Mouse (Mus musculus) midbrain, embryonic 14.5 days (tissue): ENCODE results near the gene Chrnd. TPM values are rescaled to one million over a fixed set of nuclear protein-coding genes. Genes with fewer than 3 reads are reported as not detected.
A peak's percentile ranks its signal among the peaks of the same experiment; 100 is the strongest.

Experiments
- ATAC-seq: fragments of 200-750 bp; cut with Nextera tagmentation; 2 replicates; pipeline ENCODE4 v1.8.0; 2017; ENCODE audit warnings: moderate number of reproducible peaks, moderate library complexity; ENCODE audit not compliant: low FRiP score, low TSS enrichment
- DNase-seq: peaks from one replicate; pipeline ENCODE4 v3.0.0-alpha.2; 2015
- H3K27ac ChIP-seq: fragments of 300-500 bp; sonication (generic); replicated peaks from 2 replicates; pipeline ENCODE4 v1.5.1; 2014; ENCODE audit warnings: mild to moderate bottlenecking, low read depth, low read length, moderate library complexity
- H3K27me3 ChIP-seq: fragments of 300-500 bp; sonication (generic); 2 replicates; pipeline ENCODE4 v1.6.1; 2014; ENCODE audit warnings: low read length, control low read depth, mixed read lengths; ENCODE audit not compliant: control insufficient read depth, insufficient read depth
- H3K36me3 ChIP-seq: fragments of 300-500 bp; sonication (generic); 2 replicates; pipeline ENCODE4 v1.6.1; 2014; ENCODE audit warnings: low read length, control low read depth; ENCODE audit not compliant: control insufficient read depth, insufficient read depth
- H3K4me1 ChIP-seq: fragments of 300-500 bp; sonication (generic); 2 replicates; pipeline ENCODE4 v1.6.1; 2014; ENCODE audit warnings: mild to moderate bottlenecking, antibody characterized with exemption, low read length, control low read depth; ENCODE audit not compliant: control insufficient read depth, insufficient read depth
- H3K4me2 ChIP-seq: fragments of 300-500 bp; sonication (generic); 2 replicates; pipeline ENCODE4 v1.6.1; 2014; ENCODE audit warnings: mild to moderate bottlenecking, low read length, moderate library complexity
- H3K4me3 ChIP-seq: fragments of 300-500 bp; sonication (generic); replicated peaks from 2 replicates; pipeline ENCODE4 v1.5.1; 2014; ENCODE audit warnings: low read depth, low read length
- H3K9ac ChIP-seq: fragments of 300-500 bp; sonication (generic); replicated peaks from 2 replicates; pipeline ENCODE4 v1.6.1; 2014; ENCODE audit warnings: mild to moderate bottlenecking, low read length, moderate library complexity
- H3K9me3 ChIP-seq: fragments of 300-500 bp; sonication (generic); 2 replicates; pipeline ENCODE4 v1.6.1; 2016; ENCODE audit warnings: low read length, control low read depth, mixed read lengths; ENCODE audit not compliant: control insufficient read depth
- WGBS: fragments of 180-500 bp; shearing (Covaris S2); extraction: QIAGEN DNeasy Blood & Tissue Kit; methylation state at CpG from one replicate; pipeline ENCODE4 v1.1.7; 2014; 5-methylcytosine and 5-hydroxymethylcytosine counted together
- polyA plus RNA-seq: library from polyadenylated mRNA; unstranded; fragments of >200 nt; fragmentation: Nextera tagmentation; extraction: Ambion mirVana; gene quantifications from 2 replicates; pipeline ENCODE4 v1.2.1, GENCODE M21; 2014

Gene Chrnd
- polyA plus RNA-seq, 1 experiment from 2014 or later, result not detected

- 0 out of 2 replicates have a peak overlapping the region, but pooled peaks have one; percentile 13 for H3K27ac ChIP-seq
- H3K27me3 ChIP-seq, result peaks cover 72% of the 10 kb centered on the region
- no peaks in the 10 kb centered on the region for H3K36me3 ChIP-seq
- 0 out of 2 replicates have a peak, but pooled peaks have one; percentile 9 for ATAC-seq
- H3K4me3 ChIP-seq, result peak overlapping the region; percentile 47
- no peaks in the 10 kb centered on the region for H3K9me3 ChIP-seq
- peak; percentile 79 for DNase-seq
- peak overlapping the region; percentile 71 for H3K4me2 ChIP-seq
- 0 out of 2 replicates have a peak, but pooled peaks cover 4% of the 10 kb centered on the region for H3K4me1 ChIP-seq
- H3K9ac ChIP-seq, result peak overlapping the region; percentile 65
- WGBS, result under 1% methylated on average over 49 of the region's 56 CpGs
Observed at GRCm38 (mm10) chr1:87155531-87156198, 34.7 kb upstream of the Chrnd start.

- ATAC-seq, result peak; percentile 24; the same call in 1 of the 2 replicates
- WGBS, result under 1% methylated on average over 12 of the region's 12 CpGs
Observed at GRCm38 (mm10) chr1:87156199-87156587, 34.2 kb upstream of the Chrnd start, which contains the start of gene Ecel1. TSS of gene Ecel1 (minus strand) at chr1:87156521.

DNA sequence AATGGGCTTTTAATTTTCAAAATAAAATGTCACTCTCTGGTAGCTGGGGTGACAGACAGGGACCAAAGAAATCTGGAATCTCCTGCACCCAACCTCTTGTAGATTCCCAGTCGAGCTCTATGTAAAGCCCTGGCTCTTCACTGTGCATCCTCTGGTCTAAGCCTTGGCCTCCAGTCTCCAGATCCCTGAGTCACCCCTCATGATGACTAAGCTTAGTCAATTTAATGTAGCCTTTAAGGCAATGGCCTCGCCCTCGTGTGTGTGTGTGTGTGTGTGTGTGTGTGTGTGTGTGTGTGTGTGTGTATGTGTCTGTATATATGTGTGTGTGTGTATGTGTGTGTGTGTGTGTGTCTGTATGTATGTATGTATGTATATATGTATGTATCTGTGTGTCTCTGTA lies 31.0 kb upstream of the Chrnd start:
- peaks cover 7% of the 10 kb centered on the region; the same call in 1 of the 2 replicates for H3K4me1 ChIP-seq
- WGBS, result 73% methylated on average over 3 of the region's 3 CpGs
- H3K27ac ChIP-seq, result no peak overlapping the region
- H3K4me3 ChIP-seq, result no peak overlapping the region
- ATAC-seq, result no peak
- H3K9me3 ChIP-seq, result no peaks in the 10 kb centered on the region
- H3K9ac ChIP-seq, result no peak overlapping the region
- no peak for DNase-seq
- no peak overlapping the region for H3K4me2 ChIP-seq
- H3K36me3 ChIP-seq, result no peaks in the 10 kb centered on the region
- peaks cover 37% of the 10 kb centered on the region for H3K27me3 ChIP-seq

More at GRCm38 (mm10) chr1:87156199-87156587, 34.2 kb upstream of the Chrnd start, which contains the start of gene Ecel1:
- Histone ChIP-seq H3K27ac (0 out of 2 replicates have a peak within 1 kb of the TSS, but pooled peaks have one; percentile 13), H3K4me2 (peak within 1 kb of the TSS; percentile 71), H3K36me3 (no peaks in the 10 kb centered on the region), H3K9me3 (no peaks in the 10 kb centered on the region), H3K27me3 (peaks cover 69% of the 10 kb centered on the region), H3K9ac (peak within 1 kb of the TSS; percentile 65), H3K4me1 (0 out of 2 replicates have a peak, but pooled peaks cover 4% of the 10 kb centered on the region), H3K4me3 (peak within 1 kb of the TSS; percentile 47)
- DNase-seq, result no peak

GRCm38 (mm10) chr1:87164164-87164795 lies 26.1 kb upstream of the Chrnd start:
- H3K4me1 ChIP-seq, result peaks cover 10% of the 10 kb centered on the region; the same call in 1 of the 2 replicates
- H3K9me3 ChIP-seq, result no peaks in the 10 kb centered on the region
- ATAC-seq (no peak), DNase-seq (no peak)
- 0 out of 2 replicates have a peak overlapping the region, but pooled peaks have one; percentile 6 for H3K27ac ChIP-seq
- no peaks in the 10 kb centered on the region for H3K36me3 ChIP-seq
- no peak overlapping the region for H3K4me2 ChIP-seq
- 43% methylated on average over 11 of the region's 11 CpGs for WGBS
- H3K4me3 ChIP-seq, result no peak overlapping the region
- no peak overlapping the region for H3K9ac ChIP-seq
- H3K27me3 ChIP-seq, result no peaks in the 10 kb centered on the region

GRCm38 (mm10) chr1:87164796-87165184 lies 25.6 kb upstream of the Chrnd start:
- Histone ChIP-seq H3K4me2 (no peak overlapping the region), H3K4me3 (no peak overlapping the region), H3K4me1 (peaks cover 15% of the 10 kb centered on the region), H3K9ac (no peak overlapping the region), H3K27ac (0 out of 2 replicates have a peak overlapping the region, but pooled peaks have one; percentile 6), H3K27me3 (no peaks in the 10 kb centered on the region), H3K9me3 (no peaks in the 10 kb centered on the region), H3K36me3 (no peaks in the 10 kb centered on the region)
- no peak for ATAC-seq
- 54% methylated on average over 9 of the region's 9 CpGs for WGBS
- no peak for DNase-seq

GRCm38 (mm10) chr1:87170458-87170857 lies 19.9 kb upstream of the Chrnd start:
- H3K36me3 ChIP-seq, result no peaks in the 10 kb centered on the region
- no peaks in the 10 kb centered on the region for H3K27me3 ChIP-seq
- ATAC-seq (peak; percentile 51; the same call in 1 of the 2 replicates), DNase-seq (peak; percentile 46)
- no peak overlapping the region for H3K9ac ChIP-seq
- H3K9me3 ChIP-seq, result no peaks in the 10 kb centered on the region
- no peak overlapping the region for H3K27ac ChIP-seq
- peaks cover 36% of the 10 kb centered on the region for H3K4me1 ChIP-seq
- no peak overlapping the region for H3K4me3 ChIP-seq
- no peak overlapping the region for H3K4me2 ChIP-seq
- 10% methylated on average over 19 of the region's 19 CpGs for WGBS

GRCm38 (mm10) chr1:87171312-87171711 lies 19.1 kb upstream of the Chrnd start:
- H3K27me3 ChIP-seq, result no peaks in the 10 kb centered on the region
- no peak for ATAC-seq
- H3K4me1 ChIP-seq, result peaks cover 44% of the 10 kb centered on the region
- no peak overlapping the region for H3K4me2 ChIP-seq
- peak; percentile 57 for DNase-seq
- no peaks in the 10 kb centered on the region for H3K9me3 ChIP-seq
- WGBS, result 93% methylated on average over 1 of the region's 1 CpGs
- H3K9ac ChIP-seq, result no peak overlapping the region
- H3K27ac ChIP-seq, result no peak overlapping the region
- H3K4me3 ChIP-seq, result no peak overlapping the region
- H3K36me3 ChIP-seq, result no peaks in the 10 kb centered on the region

- no peak overlapping the region for H3K27ac ChIP-seq
- H3K36me3 ChIP-seq, result no peaks in the 10 kb centered on the region
- peaks cover 45% of the 10 kb centered on the region for H3K4me1 ChIP-seq
- ATAC-seq, result no peak
- no peak for DNase-seq
- no peak overlapping the region for H3K9ac ChIP-seq
- H3K9me3 ChIP-seq, result no peaks in the 10 kb centered on the region
- H3K4me3 ChIP-seq, result no peak overlapping the region
- H3K4me2 ChIP-seq, result no peak overlapping the region
- no peaks in the 10 kb centered on the region for H3K27me3 ChIP-seq
- WGBS, result 26% methylated on average over 9 of the region's 9 CpGs
Observed at GRCm38 (mm10) chr1:87172316-87172715, 18.1 kb upstream of the Chrnd start.
